Comparison of ENCODE assay signal across 12 mouse cellular contexts in genomic region chr8:123844341-123844740, GRCm38 (mm10). TPM values are rescaled to one million over a fixed set of nuclear protein-coding genes. Genes with fewer than 3 reads are reported as not detected.
"Had no signal": no experiment of that assay in that cellular context is flagged by ENCODE, and none has a peak within 500 bp of the region (broad histone marks: within the 10 kb centered on the region; RNA-seq: fewer than 3 reads in every experiment).

No protein-coding gene starts in this region.

- H3K4me3 ChIP-seq: liver, embryonic 13.5 days had no signal

- H3K9ac ChIP-seq: liver, embryonic 13.5 days had no signal

- DNase-seq: kidney, postnatal 25 days; liver, embryonic 13.5 days; lung, adult 2 months; lung, postnatal 14 days; lung, postnatal 4 days; midbrain, embryonic 14.5 days; thymus, adult 18-20 months; thymus, postnatal 36 days had no signal

- H3K4me2 ChIP-seq: liver, embryonic 13.5 days; midbrain, embryonic 11.5 days had no signal

- H3K27ac ChIP-seq: kidney, postnatal 0 days; liver, embryonic 13.5 days had no signal

- H3K27me3 ChIP-seq: liver, embryonic 13.5 days had no signal

- H3K9me3 ChIP-seq: liver, embryonic 13.5 days had no signal

RNA-seq across cellular contexts. Expression of gene Acta1, which starts 50.2 kb away (rescaled TPM):
- total RNA-seq: megakaryocyte progenitor cell, adult 5-6 weeks; megakaryocyte-erythroid progenitor cell, adult 5-6 weeks had no signal
- polyA plus RNA-seq: midbrain, embryonic 11.5 days had no signal
